Mouse (Mus musculus): ENCODE results near the gene Os9. TPM values are rescaled to one million over a fixed set of nuclear protein-coding genes. Genes with fewer than 3 reads are reported as not detected.

The Os9 gene
- polyA plus RNA-seq, 1 experiment from 2014 or later = 81.4 TPM

- H3K9me3 ChIP-seq (ENCODE audit: low read length) = no peaks in the 10 kb centered on the region
- 60% methylated on average over 56 of the region's 57 CpGs for WGBS (ENCODE audit: insufficient replicate concordance)
- H3K27ac ChIP-seq (ENCODE audit: low read depth) = no peak overlapping the region
- H3K36me3 ChIP-seq (replicated peaks; ENCODE audit: insufficient read depth, low read length) = peaks cover 10% of the 10 kb centered on the region; the same call in 1 of the 2 replicates
- no peak overlapping the region for H3K4me3 ChIP-seq (ENCODE audit: low read depth, low read length)
- peak; percentile 56 for DNase-seq
- peaks cover 19% of the 10 kb centered on the region for H3K27me3 ChIP-seq (ENCODE audit: insufficient read depth, low read length)
- H3K4me2 ChIP-seq (ENCODE audit: low read depth, low read length) = no peak overlapping the region
- no peak for TF ChIP-seq CTCF (IDR thresholded peaks at IDR 0.05; ENCODE audit: low read depth)
- no peak for TF ChIP-seq EP300 (IDR thresholded peaks at IDR 0.05; ENCODE audit: low read depth)
- ATAC-seq = 0 out of 2 replicates have a peak, but pooled peaks have one; percentile 11
- no peak overlapping the region for H3K9ac ChIP-seq (replicated peaks)
- peaks cover 15% of the 10 kb centered on the region for H3K4me1 ChIP-seq (ENCODE audit: insufficient read depth)
Observed at GRCm38 (mm10) chr10:127090560-127091411, 30.1 kb downstream of the Os9 start.

DNA sequence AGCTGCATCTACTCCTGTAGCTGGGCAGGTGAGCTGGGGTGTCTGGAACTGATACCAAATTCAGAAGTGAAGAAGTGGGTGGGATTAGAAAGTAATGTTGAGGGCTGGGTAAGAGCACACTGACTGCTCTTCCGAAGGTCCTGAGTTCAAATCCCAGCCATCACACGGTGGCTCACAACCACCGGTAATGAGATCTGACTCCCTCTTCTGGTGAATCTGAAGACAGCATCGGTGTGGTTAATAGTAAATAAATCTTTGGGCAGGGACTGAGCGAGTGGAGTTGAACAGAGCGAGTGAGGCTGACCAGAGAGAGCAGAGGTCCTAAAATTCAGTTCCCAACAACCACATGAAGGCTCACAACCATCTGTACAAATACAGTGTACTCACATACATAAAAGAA is 35.3 kb downstream of the Os9 start:
- H3K4me3 ChIP-seq (ENCODE audit: low read depth, low read length) = no peak overlapping the region
- H3K36me3 ChIP-seq (replicated peaks; ENCODE audit: insufficient read depth, low read length) = no peaks in the 10 kb centered on the region
- WGBS (ENCODE audit: insufficient replicate concordance) = 81% methylated on average over 6 of the region's 6 CpGs
- H3K4me2 ChIP-seq (ENCODE audit: low read depth, low read length) = no peak overlapping the region
- H3K4me1 ChIP-seq (ENCODE audit: insufficient read depth) = peaks cover 12% of the 10 kb centered on the region
- no peaks in the 10 kb centered on the region for H3K9me3 ChIP-seq (ENCODE audit: low read length)
- H3K27ac ChIP-seq (ENCODE audit: low read depth) = no peak overlapping the region
- DNase-seq (no peak), ATAC-seq (no peak)
- H3K27me3 ChIP-seq (ENCODE audit: insufficient read depth, low read length) = peaks cover 6% of the 10 kb centered on the region
- TF ChIP-seq CTCF (IDR thresholded peaks at IDR 0.05; ENCODE audit: low read depth) (no peak), EP300 (IDR thresholded peaks at IDR 0.05; ENCODE audit: low read depth) (no peak)
- no peak overlapping the region for H3K9ac ChIP-seq (replicated peaks)

- no peaks in the 10 kb centered on the region for H3K9me3 ChIP-seq (ENCODE audit: low read length)
- no peak overlapping the region for H3K9ac ChIP-seq (replicated peaks)
- no peak for TF ChIP-seq EP300 (IDR thresholded peaks at IDR 0.05; ENCODE audit: low read depth)
- no peak for TF ChIP-seq CTCF (IDR thresholded peaks at IDR 0.05; ENCODE audit: low read depth)
- H3K27ac ChIP-seq (ENCODE audit: low read depth) = no peak overlapping the region
- 90% methylated on average over 9 of the region's 9 CpGs for WGBS (ENCODE audit: insufficient replicate concordance)
- H3K4me2 ChIP-seq (ENCODE audit: low read depth, low read length) = no peak overlapping the region
- peaks cover 14% of the 10 kb centered on the region for H3K4me1 ChIP-seq (ENCODE audit: insufficient read depth)
- no peaks in the 10 kb centered on the region for H3K36me3 ChIP-seq (replicated peaks; ENCODE audit: insufficient read depth, low read length)
- ATAC-seq = no peak
- H3K27me3 ChIP-seq (ENCODE audit: insufficient read depth, low read length) = 0 out of 2 replicates have a peak, but pooled peaks cover under 1% of the 10 kb centered on the region
- no peak for DNase-seq
- no peak overlapping the region for H3K4me3 ChIP-seq (ENCODE audit: low read depth, low read length)
Observed at GRCm38 (mm10) chr10:127085052-127085451, 35.9 kb downstream of the Os9 start.

DNA sequence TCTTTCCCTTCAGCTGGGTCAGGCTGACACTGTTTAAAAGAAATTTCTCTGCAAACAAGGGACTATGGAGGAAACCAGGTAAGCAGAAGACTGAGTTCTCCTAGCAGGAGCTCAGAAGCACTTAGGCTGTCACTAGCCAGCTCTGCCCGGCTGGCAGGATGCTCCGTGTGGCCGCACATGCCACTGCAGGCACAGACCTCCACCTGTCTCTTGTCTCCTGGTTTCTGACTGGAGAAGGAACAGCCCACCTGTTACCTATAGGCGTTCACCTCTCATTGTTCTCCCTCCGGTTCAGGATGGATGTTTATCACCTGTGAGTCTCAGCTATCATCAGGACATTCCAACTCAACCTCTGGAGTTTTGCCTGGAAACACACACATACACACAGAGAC is 37.0 kb downstream of the Os9 start:
- Histone ChIP-seq H3K4me2 (ENCODE audit: low read depth, low read length) (no peak overlapping the region), H3K4me1 (ENCODE audit: insufficient read depth) (peaks cover 25% of the 10 kb centered on the region), H3K27me3 (ENCODE audit: insufficient read depth, low read length) (peaks cover 9% of the 10 kb centered on the region; the same call in 1 of the 2 replicates), H3K4me3 (ENCODE audit: low read depth, low read length) (no peak overlapping the region), H3K9me3 (ENCODE audit: low read length) (no peaks in the 10 kb centered on the region), H3K9ac (replicated peaks) (no peak overlapping the region), H3K27ac (ENCODE audit: low read depth) (no peak overlapping the region), H3K36me3 (replicated peaks; ENCODE audit: insufficient read depth, low read length) (no peaks in the 10 kb centered on the region)
- no peak for TF ChIP-seq EP300 (IDR thresholded peaks at IDR 0.05; ENCODE audit: low read depth)
- no peak for TF ChIP-seq CTCF (IDR thresholded peaks at IDR 0.05; ENCODE audit: low read depth)
- no peak for DNase-seq
- WGBS (ENCODE audit: insufficient replicate concordance) = 61% methylated on average over 5 of the region's 5 CpGs
- ATAC-seq = no peak

DNA sequence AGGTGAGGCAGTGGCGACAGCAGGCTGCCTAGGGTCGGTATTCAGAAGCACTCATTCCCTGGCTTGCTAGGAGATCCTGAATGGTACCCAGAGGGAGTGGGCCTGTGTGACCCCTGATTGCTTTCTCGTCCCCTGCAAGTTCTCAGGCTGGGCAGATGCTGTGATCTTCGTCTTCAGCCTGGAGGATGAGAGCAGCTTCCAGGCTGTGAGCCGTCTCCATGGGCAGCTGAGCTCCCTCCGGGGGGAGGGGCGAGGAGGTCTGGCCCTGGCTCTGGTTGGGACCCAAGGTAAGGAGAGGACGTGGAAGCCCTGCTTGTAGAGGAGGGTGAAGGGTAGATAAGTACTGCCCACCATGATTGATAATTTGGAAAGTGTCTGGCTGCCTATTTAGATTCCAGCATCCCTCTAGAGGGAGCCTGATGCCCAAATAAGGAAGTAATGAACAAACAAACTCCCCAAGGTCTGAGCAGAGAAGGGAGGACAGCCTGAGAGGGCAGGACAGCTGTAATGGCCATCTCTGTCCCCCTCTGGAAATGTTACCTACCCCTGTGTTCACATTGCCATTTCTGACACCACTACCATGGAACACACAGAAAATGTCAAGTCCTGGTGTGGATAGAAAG is 37.5 kb downstream of the Os9 start:
- no peaks in the 10 kb centered on the region for H3K36me3 ChIP-seq (replicated peaks; ENCODE audit: insufficient read depth, low read length)
- no peak overlapping the region for H3K4me2 ChIP-seq (ENCODE audit: low read depth, low read length)
- no peak for ATAC-seq
- H3K9me3 ChIP-seq (ENCODE audit: low read length) = no peaks in the 10 kb centered on the region
- peaks cover 13% of the 10 kb centered on the region; the same call in 1 of the 2 replicates for H3K27me3 ChIP-seq (ENCODE audit: insufficient read depth, low read length)
- H3K27ac ChIP-seq (ENCODE audit: low read depth) = no peak overlapping the region
- no peak overlapping the region for H3K4me3 ChIP-seq (ENCODE audit: low read depth, low read length)
- 57% methylated on average over 8 of the region's 8 CpGs for WGBS (ENCODE audit: insufficient replicate concordance)
- peaks cover 27% of the 10 kb centered on the region for H3K4me1 ChIP-seq (ENCODE audit: insufficient read depth)
- TF ChIP-seq EP300 (IDR thresholded peaks at IDR 0.05; ENCODE audit: low read depth) = no peak
- TF ChIP-seq CTCF (IDR thresholded peaks at IDR 0.05; ENCODE audit: low read depth) = no peak
- no peak for DNase-seq
- no peak overlapping the region for H3K9ac ChIP-seq (replicated peaks)

DNA sequence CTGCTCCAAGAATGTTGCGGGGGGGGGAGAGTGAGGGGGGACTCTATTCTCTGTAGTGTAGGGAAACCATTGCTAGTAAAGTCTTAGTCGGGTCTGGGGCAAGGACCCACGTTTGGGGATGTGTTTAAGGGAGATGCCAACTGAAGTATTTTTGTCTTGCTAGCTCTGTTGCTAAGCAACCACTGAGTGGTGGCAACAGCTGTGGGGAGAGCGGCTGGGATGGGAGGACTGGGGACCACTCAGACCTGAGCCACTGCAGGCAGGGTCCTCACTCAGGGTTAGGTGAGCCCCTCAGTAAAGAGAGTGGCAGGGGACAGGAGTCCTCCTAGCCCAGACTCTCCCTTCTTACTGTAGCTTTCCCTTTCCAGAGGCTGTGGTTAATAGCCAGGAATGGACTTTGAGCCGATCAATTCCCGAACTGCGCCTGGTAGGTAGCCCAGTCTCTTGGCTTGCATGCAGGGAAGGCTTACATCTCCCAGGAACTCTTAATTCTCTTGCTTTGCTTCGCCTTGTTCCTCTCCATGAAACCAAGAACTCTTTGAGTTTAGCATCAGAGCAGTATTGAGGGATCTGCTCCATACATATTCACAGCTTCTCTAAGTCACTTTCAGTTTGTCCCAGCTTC is 38.8 kb downstream of the Os9 start:
- H3K9ac ChIP-seq (replicated peaks) = no peak overlapping the region
- H3K27ac ChIP-seq (ENCODE audit: low read depth) = no peak overlapping the region
- peaks cover 21% of the 10 kb centered on the region; the same call in 1 of the 2 replicates for H3K27me3 ChIP-seq (ENCODE audit: insufficient read depth, low read length)
- WGBS (ENCODE audit: insufficient replicate concordance) = 56% methylated on average over 8 of the region's 8 CpGs
- peaks cover 30% of the 10 kb centered on the region for H3K4me1 ChIP-seq (ENCODE audit: insufficient read depth)
- H3K4me3 ChIP-seq (ENCODE audit: low read depth, low read length) = no peak overlapping the region
- peak; percentile 34; the same call in 1 of the 2 replicates for ATAC-seq
- 0 out of 2 replicates have a peak overlapping the region, but pooled peaks have one; percentile 15 for H3K4me2 ChIP-seq (ENCODE audit: low read depth, low read length)
- no peaks in the 10 kb centered on the region for H3K9me3 ChIP-seq (ENCODE audit: low read length)
- no peak for DNase-seq
- H3K36me3 ChIP-seq (replicated peaks; ENCODE audit: insufficient read depth, low read length) = no peaks in the 10 kb centered on the region
- TF ChIP-seq CTCF (IDR thresholded peaks at IDR 0.05; ENCODE audit: low read depth) = no peak
- TF ChIP-seq EP300 (IDR thresholded peaks at IDR 0.05; ENCODE audit: low read depth) = no peak
